Mouse (Mus musculus): ENCODE measurements around the gene Car14. TPM values are rescaled to one million over a fixed set of nuclear protein-coding genes. Genes with fewer than 3 reads are reported as not detected.
A peak's percentile ranks its signal among the peaks of the same experiment; 100 is the strongest.
"Not testable (repeated sequence)": the region's sequence is repeated elsewhere in the genome, so short reads cannot be mapped to it uniquely, and the experiment has no call there.

Gene Car14
- total RNA-seq (2021) = 10 to 100 TPM in 1 of 2 experiments, 1 to 10 TPM in 1; 9.3 to 10.1 TPM

DNA sequence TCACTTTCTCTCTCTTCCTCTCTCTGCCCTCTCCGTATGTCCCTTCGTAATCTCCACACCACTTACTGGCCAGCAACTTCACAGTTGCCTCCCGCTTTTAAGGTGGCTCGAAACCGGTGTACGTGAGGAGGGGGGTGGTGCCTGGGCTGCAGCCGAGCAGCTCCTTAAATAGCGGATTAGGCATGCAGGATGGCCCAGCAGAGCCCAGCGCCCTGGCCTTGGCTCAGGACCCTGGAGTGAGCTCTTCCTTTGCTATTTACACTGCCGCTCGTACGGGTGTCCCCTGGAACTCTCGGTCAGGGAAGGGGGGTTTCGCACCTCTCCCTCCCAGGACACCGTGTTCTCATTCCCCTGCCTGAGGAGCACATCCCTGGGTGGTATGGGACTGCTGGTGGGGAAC is at the start of gene Car14:
Gene Car14, minus strand, starts transcription at position 124 of the 400 bp plus-strand sequence.
- intact Hi-C loops (cut with DNase I) = no loop called here
- no peak for DNase-seq (ENCODE audit: low spot score in 2 of 2)

DNA sequence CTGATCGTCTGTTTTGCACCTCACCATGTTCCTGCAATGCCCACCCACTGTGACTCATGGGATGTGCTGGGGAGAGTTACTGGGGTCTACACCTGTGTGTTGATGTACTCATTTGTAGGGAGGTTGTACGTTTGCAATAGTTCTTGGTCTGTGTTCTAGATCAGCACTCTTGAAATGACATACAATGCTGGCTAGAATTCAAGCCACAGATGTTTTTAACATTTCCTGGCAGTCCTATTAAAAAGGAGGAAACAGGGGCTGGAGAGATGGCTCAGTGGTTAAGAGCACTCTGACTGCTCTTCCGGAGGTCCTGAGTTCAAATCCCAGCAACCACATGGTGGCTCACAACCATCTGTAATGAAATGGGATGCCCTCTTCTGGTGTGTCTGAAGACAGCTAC is 49.0 kb upstream of the Car14 start:
- no peak for DNase-seq (ENCODE audit: low spot score in 2 of 2)
- intact Hi-C loops (cut with DNase I) = no loop called here

DNA sequence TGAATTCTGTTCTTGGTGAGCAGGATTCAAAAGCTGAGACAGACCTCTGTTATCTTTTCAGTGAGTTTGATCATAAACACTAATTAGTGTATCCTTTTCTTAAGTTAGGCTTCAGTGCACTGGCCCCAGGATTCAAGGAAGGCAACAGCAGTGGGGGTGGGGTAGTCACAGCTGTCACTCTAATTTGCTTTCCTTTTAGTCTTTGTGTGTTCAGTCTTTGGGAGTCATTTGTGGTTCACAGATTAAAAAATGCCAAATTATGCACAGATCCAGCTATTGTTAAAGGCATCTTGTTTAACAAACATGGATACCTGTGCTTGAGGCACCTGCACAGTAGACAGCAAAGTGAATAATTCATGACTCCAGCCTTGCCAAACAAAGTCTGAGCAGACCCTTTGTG is 48.5 kb upstream of the Car14 start:
- intact Hi-C loops (cut with DNase I) = no loop called here
- no peak for DNase-seq (ENCODE audit: low spot score in 2 of 2)

DNA sequence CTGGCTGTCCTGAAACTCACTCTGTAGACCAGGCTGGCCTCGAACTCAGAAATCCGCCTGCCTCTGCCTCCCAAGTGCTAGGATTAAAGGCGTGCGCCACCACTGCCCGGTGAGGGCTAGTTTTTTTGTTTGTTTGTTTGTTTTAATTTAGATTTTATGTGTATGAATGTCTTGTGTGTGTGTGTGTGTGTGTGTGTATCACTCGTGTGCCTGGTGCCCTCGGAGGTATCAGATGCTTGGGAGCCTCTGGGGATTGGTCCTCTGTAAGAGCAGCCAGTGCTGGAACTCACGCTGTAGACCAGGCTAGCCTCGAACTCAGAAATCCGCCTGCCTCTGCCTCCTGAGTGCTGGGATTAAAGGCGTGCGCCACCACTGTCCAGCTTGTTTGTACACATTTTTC is 47.1 kb upstream of the Car14 start:
- intact Hi-C loops (cut with DNase I) = loop anchor here (2.0 kb wide), 1 partner anchor 21 kb away; no protein-coding TSS in a partner anchor
- DNase-seq (ENCODE audit: low spot score in 2 of 2) = not testable (repeated sequence)

DNA sequence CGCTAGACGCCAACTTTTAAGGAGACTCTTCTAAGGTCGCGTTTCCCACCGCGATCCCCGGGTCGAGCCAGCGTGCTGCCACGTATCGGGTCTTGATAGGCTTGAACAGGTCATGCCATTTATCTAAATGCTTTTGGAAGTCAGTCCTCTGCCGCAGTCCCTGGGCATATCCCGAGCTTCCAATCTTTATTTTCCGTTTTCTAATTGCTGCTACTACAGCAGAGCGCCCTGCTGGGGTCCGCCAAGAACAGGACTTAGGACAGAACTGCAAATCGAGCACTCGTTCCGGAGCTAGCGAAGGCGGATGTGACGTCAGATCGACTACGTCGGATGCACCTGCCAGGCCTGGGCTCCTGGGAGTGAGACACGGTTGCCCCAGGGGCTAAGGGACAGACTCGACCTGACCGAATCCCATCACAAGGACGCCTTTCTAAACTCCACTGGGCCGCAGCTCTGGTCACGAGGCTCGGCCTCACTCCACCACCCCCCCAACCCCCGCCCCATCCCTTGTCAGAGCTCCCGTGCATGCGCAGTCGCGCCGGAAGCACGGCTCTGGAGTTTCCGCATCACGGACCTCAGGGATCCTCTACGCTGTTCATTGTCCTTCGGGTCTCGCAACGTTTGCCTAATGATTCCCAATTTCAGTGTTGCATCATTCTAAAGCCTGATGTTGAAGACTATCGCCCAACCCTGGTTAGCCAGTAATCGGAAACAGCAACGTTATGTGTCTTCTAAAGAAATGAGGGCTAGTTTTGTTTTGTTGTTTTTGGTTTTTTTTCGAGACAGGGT is 46.5 kb upstream of the Car14 start:
- peak; percentile 94 to 95 for DNase-seq (ENCODE audit: low spot score in 2 of 2)
- intact Hi-C loops (cut with DNase I) = loop anchor here (2.0 kb wide), 1 partner anchor 20 kb away; no protein-coding TSS in a partner anchor

DNA sequence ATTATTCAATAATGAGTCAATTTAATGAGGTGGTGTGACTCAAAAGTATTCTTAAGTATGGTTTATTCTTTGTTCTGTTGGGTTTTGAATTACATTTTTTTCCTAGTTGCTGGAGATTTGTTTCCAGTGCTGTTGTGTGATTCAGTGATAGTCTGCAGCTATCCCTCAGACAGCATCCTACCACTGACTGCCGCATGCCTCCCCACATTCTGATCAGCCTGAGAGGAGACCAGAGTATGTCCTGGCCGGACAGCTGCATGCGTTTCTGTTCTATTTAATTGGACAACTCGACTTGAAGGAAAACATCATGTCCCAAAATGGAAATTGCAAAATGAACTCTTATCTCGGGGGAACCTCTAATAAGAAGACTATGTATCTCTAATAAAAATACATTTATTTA is 43.8 kb upstream of the Car14 start:
- DNase-seq (ENCODE audit: low spot score in 2 of 2) = no peak
- intact Hi-C loops (cut with DNase I) = no loop called here

DNA sequence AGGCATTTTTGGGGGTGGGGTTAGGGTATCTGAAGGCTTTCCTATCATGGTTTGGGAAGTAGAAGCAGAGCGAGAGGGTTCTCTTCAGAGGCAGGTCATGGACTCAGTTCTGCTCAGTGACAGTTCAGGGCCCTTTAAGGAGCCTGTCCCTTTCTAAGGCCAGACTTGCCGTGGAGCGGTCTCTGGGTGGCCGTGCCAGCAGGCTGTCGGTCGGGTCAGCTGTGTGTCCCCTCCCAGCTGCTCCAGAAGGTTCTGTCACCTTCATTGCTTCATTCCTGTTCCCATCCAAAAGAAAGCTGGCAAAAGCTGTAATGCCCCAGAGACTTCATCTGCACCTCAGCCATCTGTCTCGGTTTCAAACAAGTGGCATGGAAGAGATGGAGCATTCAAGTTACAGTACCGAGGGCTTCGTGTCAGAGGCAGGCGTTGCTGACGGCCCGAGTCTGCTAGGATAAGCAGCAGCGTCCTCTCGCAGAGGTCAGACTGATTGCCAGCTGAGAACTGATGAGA is 41.3 kb upstream of the Car14 start:
- intact Hi-C loops (cut with DNase I) = no loop called here
- no peak for DNase-seq (ENCODE audit: low spot score in 2 of 2)

DNA sequence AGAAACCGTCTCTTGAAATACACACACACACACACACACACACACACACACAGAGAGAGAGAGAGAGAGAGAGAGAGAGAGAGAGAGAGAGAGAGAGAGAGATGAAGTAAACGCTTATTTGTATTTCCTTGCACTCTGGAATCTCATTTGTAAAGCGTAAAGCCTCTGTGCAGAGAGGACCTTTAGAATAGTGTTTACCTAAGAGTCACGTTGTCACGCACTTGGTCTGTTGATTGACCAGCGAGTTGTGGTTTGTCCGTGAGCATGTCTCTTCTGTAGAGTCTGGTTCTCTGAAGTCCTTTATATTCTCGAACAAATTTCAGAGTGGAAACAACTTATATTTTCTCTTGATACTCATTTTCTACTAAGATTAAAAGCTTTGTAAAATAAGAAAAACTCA is 40.3 kb upstream of the Car14 start:
- intact Hi-C loops (cut with DNase I) = no loop called here
- no peak for DNase-seq (ENCODE audit: low spot score in 2 of 2)

DNA sequence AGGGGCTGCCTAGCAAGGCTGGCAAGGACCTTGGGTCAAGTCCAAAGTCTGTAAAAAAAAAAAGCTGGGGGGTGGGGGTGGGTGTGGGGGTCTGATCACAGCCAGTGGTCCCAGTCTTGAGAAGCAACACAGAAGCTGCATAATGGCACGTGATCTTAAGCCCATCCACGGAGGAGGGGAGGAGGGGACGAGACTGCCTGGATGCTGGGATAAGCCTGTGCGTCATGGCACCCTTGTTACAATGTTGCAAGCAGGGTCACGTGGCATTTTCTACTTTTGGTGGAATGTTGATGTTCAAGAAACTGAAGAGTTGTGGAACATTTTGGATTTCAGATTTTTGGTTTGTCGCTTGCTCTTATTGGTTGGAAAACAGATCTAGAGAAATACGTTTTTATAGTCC is 38.7 kb upstream of the Car14 start:
- no peak for DNase-seq (ENCODE audit: low spot score in 2 of 2)
- intact Hi-C loops (cut with DNase I) = no loop called here

DNA sequence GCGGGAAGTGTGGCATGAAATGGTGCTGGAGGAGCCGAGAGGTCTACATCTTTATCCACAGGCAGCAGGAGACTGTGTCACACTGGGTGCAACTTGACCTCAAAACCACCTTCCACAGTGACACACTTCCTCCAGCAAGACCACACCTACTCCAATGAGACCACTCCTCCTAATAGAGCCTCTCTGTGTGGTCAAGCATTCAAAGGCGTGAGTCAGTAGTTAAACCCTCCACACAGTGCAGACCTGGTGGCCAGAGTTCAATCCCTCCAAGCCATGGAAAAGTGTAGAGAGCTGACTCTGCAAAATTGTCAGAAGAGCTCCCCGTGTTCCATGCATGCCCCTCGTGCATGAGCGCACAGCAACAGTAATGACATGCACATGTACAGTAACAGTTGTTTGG is 38.3 kb upstream of the Car14 start:
- DNase-seq (ENCODE audit: low spot score in 2 of 2) = no peak
- intact Hi-C loops (cut with DNase I) = no loop called here

DNA sequence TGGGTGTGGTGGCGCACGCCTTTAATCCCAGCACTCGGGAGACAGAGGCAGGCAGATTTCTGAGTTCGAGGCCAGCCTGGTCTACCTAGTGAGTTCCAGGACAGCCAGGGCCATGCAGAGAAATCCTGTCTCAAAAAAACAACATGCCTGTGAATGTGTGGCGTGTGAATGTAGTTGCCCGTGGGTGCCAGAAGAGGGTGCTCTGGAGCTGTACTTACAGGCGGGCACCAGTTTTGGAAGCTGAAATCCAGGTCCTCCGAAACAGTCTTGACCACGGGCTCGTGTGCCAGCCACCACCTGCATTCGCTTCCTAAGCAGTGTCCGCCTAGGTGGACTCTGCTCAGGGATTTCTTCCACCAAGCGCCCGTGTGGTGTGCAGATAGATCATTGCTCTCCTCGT is 34.3 kb upstream of the Car14 start:
- no peak for DNase-seq (ENCODE audit: low spot score in 2 of 2)
- intact Hi-C loops (cut with DNase I) = no loop called here

DNA sequence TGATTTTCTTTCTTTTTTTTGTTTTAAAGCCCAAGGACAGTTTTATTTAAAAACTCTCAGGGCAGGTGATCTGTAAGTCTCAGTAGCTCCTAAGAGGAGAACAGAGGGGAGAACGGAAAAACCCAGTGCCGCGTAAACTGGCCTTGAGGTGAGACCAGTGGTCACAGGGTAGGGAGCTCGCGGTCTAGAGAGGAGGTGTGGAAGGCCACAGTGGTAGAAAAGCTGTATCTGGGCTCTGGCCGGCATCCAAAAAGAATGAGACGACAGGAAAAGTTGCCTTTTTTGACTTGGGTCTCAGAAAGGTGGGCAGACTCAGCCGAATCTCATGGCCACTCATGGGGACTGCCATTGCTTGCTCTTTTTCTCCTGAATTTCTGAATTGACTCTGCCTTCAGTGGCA is 33.7 kb upstream of the Car14 start:
- intact Hi-C loops (cut with DNase I) = no loop called here
- DNase-seq (ENCODE audit: low spot score in 2 of 2) = no peak

DNA sequence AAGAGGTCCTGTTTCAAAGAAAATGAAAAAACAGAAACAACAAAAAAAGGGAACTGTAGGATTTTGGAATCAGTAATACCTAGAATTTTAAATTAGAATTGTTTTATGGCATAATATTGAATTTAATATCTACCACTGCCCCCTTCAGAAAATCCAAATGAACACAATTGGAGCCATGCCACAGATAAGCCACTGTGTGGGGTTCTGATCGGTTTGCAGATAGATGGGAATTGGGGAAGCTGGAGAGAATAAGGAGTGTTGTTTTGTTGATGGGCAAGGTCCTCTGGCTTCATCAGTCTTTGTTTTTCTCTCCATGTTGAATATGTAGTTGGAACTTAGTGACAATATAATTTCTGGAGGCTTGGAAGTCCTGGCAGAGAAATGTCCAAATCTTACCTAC is 30.0 kb upstream of the Car14 start:
- intact Hi-C loops (cut with DNase I) = no loop called here
- no peak for DNase-seq (ENCODE audit: low spot score in 2 of 2)

DNA sequence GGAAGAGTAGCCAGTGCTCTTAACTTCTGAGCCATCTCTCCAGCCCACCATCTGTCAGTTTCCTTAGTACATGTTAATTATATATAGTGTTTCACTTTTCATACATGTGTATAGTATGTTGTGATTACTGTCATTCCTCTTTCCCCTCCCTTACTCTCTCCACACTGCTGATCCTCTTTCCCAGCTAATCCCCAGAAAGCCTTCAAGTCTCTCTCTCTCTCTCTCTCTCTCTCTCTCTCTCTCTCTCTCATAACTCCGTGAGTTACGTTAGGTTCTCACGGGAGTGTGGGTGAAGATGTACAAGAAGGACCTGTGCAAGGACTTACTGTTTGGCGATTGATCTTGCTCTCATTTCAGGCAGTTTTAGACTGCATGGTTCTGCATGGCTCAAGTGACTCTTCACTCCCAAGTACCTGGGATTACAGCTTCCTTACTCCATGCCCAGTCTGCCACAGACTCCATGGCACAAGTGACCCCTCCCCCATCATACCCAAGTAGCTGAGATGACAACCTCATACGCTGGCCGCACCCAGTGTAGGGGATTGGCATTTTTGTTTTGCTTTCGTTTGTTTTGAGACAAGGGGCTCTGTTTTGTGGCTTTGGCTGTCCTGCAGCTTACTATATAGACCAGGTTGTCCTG is 28.7 kb upstream of the Car14 start:
- intact Hi-C loops (cut with DNase I) = no loop called here
- no peak for DNase-seq (ENCODE audit: low spot score in 2 of 2)

DNA sequence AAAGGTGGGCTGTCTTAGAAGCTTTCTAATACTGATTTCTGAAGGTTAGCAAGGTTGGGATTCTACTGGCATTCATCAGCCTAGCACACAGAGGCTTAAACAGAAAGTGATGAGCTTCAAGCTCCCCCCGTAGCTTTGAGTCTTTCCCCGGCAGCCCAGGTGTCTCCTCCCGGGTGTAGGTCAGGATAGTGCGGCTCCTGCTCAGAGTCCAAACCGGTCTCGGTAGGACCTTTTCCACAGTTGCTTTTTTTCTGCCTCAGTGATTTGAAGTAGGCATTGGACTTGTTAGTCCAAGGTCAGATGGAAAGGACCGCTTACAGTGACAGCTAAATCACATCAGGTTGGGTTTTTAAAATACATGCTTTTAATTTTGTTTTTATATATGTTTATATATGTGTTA is 28.1 kb upstream of the Car14 start:
- intact Hi-C loops (cut with DNase I) = no loop called here
- DNase-seq (ENCODE audit: low spot score in 2 of 2) = no peak

DNA sequence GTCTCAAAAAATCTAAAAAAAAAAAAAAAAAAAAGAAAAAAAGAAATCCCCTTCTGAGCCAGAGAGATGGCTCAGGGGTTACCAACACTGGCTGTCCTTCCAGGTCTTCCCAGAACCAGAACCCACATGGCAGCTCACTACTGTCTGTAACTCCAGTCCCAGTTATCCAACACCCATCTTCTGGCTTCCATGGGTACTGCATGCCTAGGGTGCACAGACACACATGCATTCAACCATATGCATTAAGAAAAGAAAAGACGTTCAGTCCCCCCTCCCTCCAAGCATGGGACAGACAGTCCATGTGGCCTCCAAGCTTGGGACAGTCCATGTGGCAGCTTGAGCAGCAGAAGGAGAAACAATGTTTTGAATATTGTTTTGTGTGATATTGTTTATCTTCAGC is 27.7 kb upstream of the Car14 start:
- intact Hi-C loops (cut with DNase I) = no loop called here
- DNase-seq (ENCODE audit: low spot score in 2 of 2) = no peak

DNA sequence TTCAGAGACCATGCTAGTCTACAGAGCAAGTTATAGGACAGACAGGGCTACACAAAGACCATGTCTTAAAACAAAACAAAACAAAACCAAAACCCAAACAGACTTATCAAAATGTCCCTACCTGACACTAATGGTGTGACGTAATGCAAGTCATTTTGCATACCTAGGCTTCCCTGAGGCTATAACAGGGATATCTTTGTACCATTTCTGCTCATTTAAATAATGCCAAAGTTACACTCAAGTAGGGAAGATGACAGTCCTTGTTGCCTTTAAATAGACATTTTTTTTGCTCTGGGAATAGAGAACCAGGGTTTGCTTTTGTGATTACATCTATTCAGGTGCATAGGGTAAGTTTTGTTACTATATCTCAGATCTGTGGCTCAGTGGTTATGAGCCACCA is 27.0 kb upstream of the Car14 start:
- no peak for DNase-seq (ENCODE audit: low spot score in 2 of 2)
- intact Hi-C loops (cut with DNase I) = loop anchor here (2.0 kb wide), 1 partner anchor 19 kb away; no protein-coding TSS in a partner anchor

DNA sequence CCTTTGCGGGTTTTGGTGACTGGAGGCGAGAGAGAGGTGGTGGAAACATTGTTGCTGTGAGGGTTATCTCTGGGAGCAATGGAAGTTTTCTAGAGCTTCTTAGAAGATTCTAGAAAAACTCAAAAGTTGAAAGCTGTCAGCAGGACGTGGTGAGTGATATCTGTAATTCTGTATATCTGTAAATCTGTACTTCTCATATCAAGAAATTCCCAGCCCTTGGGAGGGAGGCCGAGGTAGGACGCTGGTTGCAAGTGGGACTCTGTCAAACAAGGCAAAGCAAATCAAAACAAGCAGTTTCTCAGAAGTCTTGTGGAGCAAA is 25.9 kb upstream of the Car14 start:
- no peak for DNase-seq (ENCODE audit: low spot score in 2 of 2)
- intact Hi-C loops (cut with DNase I) = loop anchor here (2.0 kb wide), 1 partner anchor 20 kb away; no protein-coding TSS in a partner anchor

DNA sequence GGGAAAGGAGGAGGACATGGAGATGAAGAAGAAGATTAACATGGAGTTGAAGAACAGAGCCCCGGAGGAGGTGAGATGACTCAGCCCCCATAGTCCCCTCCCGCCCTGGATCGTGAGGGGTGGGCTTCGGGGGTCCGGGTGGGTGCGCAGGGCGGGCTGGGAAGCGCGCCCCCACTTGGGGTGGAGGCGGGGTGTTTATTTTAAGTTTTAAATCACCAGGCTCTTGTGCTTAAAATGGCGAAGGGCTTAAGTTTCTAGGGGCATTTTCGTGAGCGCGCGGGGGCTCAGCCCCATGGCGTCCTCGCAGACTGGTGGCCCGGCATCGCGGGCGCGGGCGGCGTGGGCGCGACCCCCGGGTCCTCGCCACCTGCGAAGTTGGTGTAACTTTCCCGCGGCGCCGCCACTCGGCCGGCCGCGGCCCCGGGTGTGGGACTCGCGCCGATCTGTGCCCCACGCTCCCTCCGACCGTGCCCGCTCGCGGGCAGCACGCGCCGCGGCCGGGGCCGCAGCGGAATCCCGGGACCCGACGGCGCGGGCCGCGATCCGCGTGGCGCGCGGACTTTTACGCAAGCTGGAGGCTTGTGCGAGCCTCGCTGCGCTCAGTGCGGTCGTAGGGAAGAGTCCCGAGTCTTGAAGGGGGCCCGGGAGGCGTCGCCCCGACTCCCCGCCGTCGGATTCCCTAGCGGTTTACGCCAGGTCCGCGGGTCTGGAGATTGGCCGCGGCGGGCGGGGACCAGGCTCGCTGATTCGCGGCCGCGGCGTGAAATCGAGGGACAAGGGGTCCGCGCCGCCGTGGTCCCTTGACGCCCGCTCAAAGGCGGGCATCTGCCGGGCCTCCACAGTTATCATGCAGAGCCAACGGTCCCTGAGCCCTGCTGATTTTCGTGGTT is 25.3 kb upstream of the Car14 start:
- DNase-seq (ENCODE audit: low spot score in 2 of 2) = peak; percentile 10 to 38
- intact Hi-C loops (cut with DNase I) = loop anchor here (1.0 to 2.0 kb wide), 2 partner anchors 21 to 48 kb away; partner anchors contain the start of gene Ciart
